In the genomic region with DNA sequence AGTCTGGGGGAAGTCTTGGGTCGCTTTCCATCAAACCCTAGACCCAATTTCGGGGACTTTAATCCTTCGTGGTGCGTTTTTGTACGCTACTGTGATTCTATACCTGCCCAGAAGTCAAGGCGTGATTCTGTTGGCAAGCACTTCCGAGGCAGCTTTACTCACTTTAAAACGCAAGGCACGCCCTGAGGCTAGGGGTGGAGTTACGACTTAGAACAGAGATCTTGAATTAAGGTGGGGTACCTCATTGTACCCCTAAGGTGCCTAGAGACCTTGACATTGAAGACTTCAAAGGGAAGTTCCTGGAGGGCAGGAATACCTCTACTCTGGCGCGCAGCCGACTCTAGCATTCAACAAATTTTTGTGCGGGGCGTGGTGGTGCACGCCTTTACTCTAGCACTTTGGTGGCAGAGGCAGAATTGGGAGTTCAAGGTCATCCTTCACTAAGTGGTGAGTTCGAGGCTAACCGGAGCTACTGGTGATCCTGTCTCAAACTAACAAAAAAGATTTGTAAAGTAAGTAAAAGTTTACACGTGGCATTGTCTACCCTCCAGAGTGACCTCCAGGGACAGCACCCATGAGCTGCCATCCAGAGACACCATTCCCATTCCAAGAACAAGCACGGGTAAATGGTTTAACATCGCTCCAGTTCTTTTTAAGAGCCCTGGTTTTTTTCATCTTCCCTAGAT, we compare ENCODE assay signal across 7 mouse cellular contexts. TPM values are rescaled to one million over a fixed set of nuclear protein-coding genes. Genes with fewer than 3 reads are reported as not detected.
DNase-seq lines count a peak whose midpoint lies in the region; ATAC-seq lines count a peak whose summit lies in the region.

No protein-coding gene starts in this region.

- H3K9ac ChIP-seq in kidney, embryonic 14.5 days (ENCODE audit: low read depth, low read length), result peak overlapping the region; percentile 92

- peaks cover 40% of the 10 kb centered on the region for H3K4me1 ChIP-seq in kidney, embryonic 14.5 days (ENCODE audit: control insufficient read depth, insufficient read depth, low read length)

- H3K9me3 ChIP-seq in kidney, embryonic 14.5 days (ENCODE audit: control insufficient read depth, low read length), result no peaks in the 10 kb centered on the region

- peak overlapping the region; percentile 91 for H3K27ac ChIP-seq in kidney, embryonic 14.5 days (ENCODE audit: low read depth, low read length)

- DNase-seq in CD8-positive naive resting alpha-beta T cell, adult 2 months (ENCODE audit: low read depth in 2 of 2, low spot score in 2 of 2), result peak; percentile 54 to 64
- DNase-seq in R1 (ENCODE audit: low read depth, low spot score), result peak; percentile 100
- peak; percentile 34 for DNase-seq in heart, adult 8-10 months (ENCODE audit: low spot score)
- DNase-seq in lung, postnatal 4 days, result peak; percentile 70 to 78
- DNase-seq in thymus, postnatal 0 days (ENCODE audit: low spot score), result peak; percentile 65
- DNase-seq in layer of hippocampus, postnatal 25 days (ENCODE audit: extremely low spot score in 1 of 2, low spot score in 1 of 2), result no peak

- H3K4me3 ChIP-seq in kidney, embryonic 14.5 days (ENCODE audit: low read length), result peak overlapping the region; percentile 90

- no peak for ATAC-seq in kidney, embryonic 14.5 days (ENCODE audit: low FRiP score, low TSS enrichment)

- peaks cover 2% of the 10 kb centered on the region; the same call in 1 of the 2 replicates for H3K27me3 ChIP-seq in kidney, embryonic 14.5 days (ENCODE audit: control insufficient read depth, insufficient read depth, low read length)

- H3K36me3 ChIP-seq in kidney, embryonic 14.5 days (ENCODE audit: control insufficient read depth, insufficient read depth, low read length), result peaks cover 20% of the 10 kb centered on the region; the same call in 1 of the 2 replicates

- WGBS in kidney, embryonic 14.5 days, result 1% methylated on average over 21 of the region's 21 CpGs

- H3K4me2 ChIP-seq in kidney, embryonic 14.5 days (replicated peaks; ENCODE audit: low read depth, low read length), result peak overlapping the region; percentile 89

RNA-seq across cellular contexts. Expression of gene Mllt6, which starts 0.9 kb away (rescaled TPM):
- total RNA-seq in heart, adult 8-10 months (2022), result 10 to 100 TPM; 68.8 to 84.0 (median 69.8) TPM
- polyA plus RNA-seq in kidney, embryonic 14.5 days (2014; fragmentation: Nextera tagmentation; extraction: Ambion mirVana), result 5.7 and 10.0 TPM in 2 replicates
- 1.9 and 2.4 TPM in 2 replicates for polyA plus RNA-seq in thymus, postnatal 0 days (2015; fragmentation: Nextera tagmentation; extraction: Ambion mirVana)
- total RNA-seq in layer of hippocampus, postnatal 25 days (2021), result 100 to 1,000 TPM in 1 of 2 experiments, 10 to 100 TPM in 1; 88.5 to 105 TPM

RNA-seq across cellular contexts. Expression of gene Cisd3, which starts 23.3 kb away (rescaled TPM):
- total RNA-seq in heart, adult 8-10 months (2022), result 100 to 1,000 TPM; 133 to 158 (median 141) TPM
- 30.5 and 34.2 TPM in 2 replicates for polyA plus RNA-seq in kidney, embryonic 14.5 days (2014; fragmentation: Nextera tagmentation; extraction: Ambion mirVana)
- 35.0 and 40.4 TPM in 2 replicates for polyA plus RNA-seq in thymus, postnatal 0 days (2015; fragmentation: Nextera tagmentation; extraction: Ambion mirVana)
- 10 to 100 TPM; 47.0 to 55.1 TPM for total RNA-seq in layer of hippocampus, postnatal 25 days (2021)

RNA-seq across cellular contexts. Expression of gene Epop, which starts 32.8 kb away (rescaled TPM):
- total RNA-seq in heart, adult 8-10 months (2022), result 1 to 10 TPM in 3 of 4 experiments, under 1 TPM in 1; 0.92 to 1.7 (median 1.2) TPM
- 6.3 and 6.9 TPM in 2 replicates for polyA plus RNA-seq in kidney, embryonic 14.5 days (2014; fragmentation: Nextera tagmentation; extraction: Ambion mirVana)
- polyA plus RNA-seq in thymus, postnatal 0 days (2015; fragmentation: Nextera tagmentation; extraction: Ambion mirVana), result 1.8 and 2.2 TPM in 2 replicates
- 10 to 100 TPM; 28.8 to 34.3 TPM for total RNA-seq in layer of hippocampus, postnatal 25 days (2021)

RNA-seq across cellular contexts. Expression of gene Pcgf2, which starts 37.9 kb away (rescaled TPM):
- total RNA-seq in heart, adult 8-10 months (2022), result 1 to 10 TPM; 4.6 to 6.3 (median 5.3) TPM
- polyA plus RNA-seq in kidney, embryonic 14.5 days (2014; fragmentation: Nextera tagmentation; extraction: Ambion mirVana), result 19.3 and 23.1 TPM in 2 replicates
- 4.8 and 5.4 TPM in 2 replicates for polyA plus RNA-seq in thymus, postnatal 0 days (2015; fragmentation: Nextera tagmentation; extraction: Ambion mirVana)
- 10 to 100 TPM; 19.7 to 27.9 TPM for total RNA-seq in layer of hippocampus, postnatal 25 days (2021)

RNA-seq across cellular contexts. Expression of gene Psmb3, which starts 40.8 kb away (rescaled TPM):
- 100 to 1,000 TPM; 145 to 154 (median 150) TPM for total RNA-seq in heart, adult 8-10 months (2022)
- polyA plus RNA-seq in kidney, embryonic 14.5 days (2014; fragmentation: Nextera tagmentation; extraction: Ambion mirVana), result 525 and 539 TPM in 2 replicates
- polyA plus RNA-seq in thymus, postnatal 0 days (2015; fragmentation: Nextera tagmentation; extraction: Ambion mirVana), result 711 and 747 TPM in 2 replicates
- 100 to 1,000 TPM; 125 to 144 TPM for total RNA-seq in layer of hippocampus, postnatal 25 days (2021)

Comparison
In these comparisons a context has a peak if more than half of its experiments do, and no peak if none do; other contexts are left out.
1. DNase-seq: peak in CD8-positive naive resting alpha-beta T cell, adult 2 months (2 of 2), R1 (single experiment), heart, adult 8-10 months (single experiment), lung, postnatal 4 days (2 of 2) and thymus, postnatal 0 days (single experiment); none in layer of hippocampus, postnatal 25 days (0 of 2).
2. RNA of gene Epop, which starts 32.8 kb away (total RNA-seq): 28.8 to 34.3 TPM in layer of hippocampus, postnatal 25 days; 0.92 to 1.7 TPM in heart, adult 8-10 months; every median in the first group is over 10 times any median in the second.